Mouse (Mus musculus): ENCODE measurements around the gene Itgad. TPM values are rescaled to one million over a fixed set of nuclear protein-coding genes. Genes with fewer than 3 reads are reported as not detected.

Itgad gene
- total and polyA plus RNA-seq, 3 experiments, result not detected

DNA sequence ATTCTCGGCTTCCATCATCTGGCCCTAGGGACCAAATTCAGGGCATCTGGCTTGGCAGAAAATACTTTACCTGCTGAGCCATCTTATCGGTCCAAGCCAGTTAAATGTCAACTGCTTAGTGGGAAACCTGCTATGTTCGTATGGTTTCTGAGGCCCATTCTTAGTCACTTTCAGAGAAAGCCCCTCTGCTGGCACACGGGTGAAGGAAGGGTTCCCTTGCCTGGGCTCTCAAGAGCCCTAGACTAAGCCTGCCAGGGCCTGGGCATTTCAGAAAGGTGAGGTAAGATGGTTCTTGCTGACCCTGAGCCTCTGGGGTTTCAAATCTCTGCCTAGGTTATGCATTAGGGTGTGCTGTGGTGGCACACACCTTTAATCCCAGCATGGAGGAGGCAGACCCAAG is 91.4 kb downstream of the Itgad start (continued):
- TF ChIP-seq CHD2 (IDR thresholded peaks at IDR 0.05; ENCODE audit: low read length), result no peak

DNA sequence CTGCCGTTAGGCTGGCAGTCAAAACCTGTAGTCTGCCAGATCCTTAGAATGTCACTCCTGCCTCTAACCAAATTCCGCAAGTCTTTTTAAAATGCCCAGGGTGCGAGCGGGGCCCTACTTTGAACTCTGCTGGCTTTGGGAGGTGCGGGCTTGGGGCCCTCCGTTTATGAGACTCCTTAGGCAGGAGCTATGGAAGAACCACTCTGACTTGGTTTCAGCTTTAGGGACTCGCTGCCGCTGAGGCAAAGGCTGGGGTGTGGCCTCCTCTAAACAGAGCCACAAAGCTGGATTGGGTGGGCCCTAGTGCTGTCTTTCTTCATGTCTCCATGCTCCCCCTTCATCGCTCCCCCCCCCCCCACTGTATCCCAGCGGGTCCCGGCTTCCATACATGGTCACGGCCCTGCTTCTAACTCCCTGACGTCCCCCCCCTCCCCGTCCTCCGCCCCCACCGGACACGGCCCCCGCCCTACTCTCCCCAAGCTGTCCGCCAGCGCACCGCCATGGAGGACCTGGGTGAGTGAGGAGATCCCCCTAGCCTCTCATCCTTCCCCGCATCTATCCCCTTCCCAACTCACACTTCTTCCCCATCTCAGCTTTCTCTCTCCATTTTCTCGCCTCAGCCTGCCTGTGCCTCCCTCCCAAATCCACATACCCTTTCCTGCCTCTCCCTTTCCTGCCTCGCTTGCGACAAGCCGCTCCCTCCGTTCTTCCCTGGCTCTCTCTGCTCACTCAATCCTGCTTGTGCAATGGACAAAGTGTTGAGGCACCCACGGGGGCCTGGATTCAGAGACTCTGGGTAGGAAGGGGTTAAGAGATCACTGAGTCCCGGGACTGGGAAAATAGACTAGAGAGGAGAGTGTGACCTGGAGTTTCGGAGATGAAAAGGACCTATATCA is 92.6 kb downstream of the Itgad start, which contains the start of gene Tgfb1i1:
Tgfb1i1 (plus strand) TSS at position 317 of the 896 bp plus-strand sequence.
- H3K27me3 ChIP-seq (ENCODE audit: control insufficient read depth in 1 of 2, insufficient read depth in 2 of 2, low read length in 2 of 2), result no peaks in the 10 kb centered on the region
- no peaks in the 10 kb centered on the region for H3K79me2 ChIP-seq (ENCODE audit: control insufficient read depth, insufficient read depth, low read length, poor library complexity)
- H3K27ac ChIP-seq (ENCODE audit: control insufficient read depth, low read depth, low read length), result no peak within 1 kb of the TSS
- H3K9ac ChIP-seq (ENCODE audit: control insufficient read depth, low read depth, low read length, poor library complexity, severe bottlenecking), result no peak within 1 kb of the TSS
- no peaks in the 10 kb centered on the region for H3K4me1 ChIP-seq (ENCODE audit: control insufficient read depth in 1 of 2, insufficient read depth in 2 of 2, low read length in 2 of 2)
- no peaks in the 10 kb centered on the region for H3K36me3 ChIP-seq (ENCODE audit: control insufficient read depth in 1 of 2, insufficient read depth in 2 of 2, low read length in 2 of 2)
- H3K9me3 ChIP-seq (replicated peaks; ENCODE audit: insufficient read depth, low read length), result no peaks in the 10 kb centered on the region
- DNase-seq (ENCODE audit: low read depth, low spot score), result no peak
- TF ChIP-seq USF2 (IDR thresholded peaks at IDR 0.05; ENCODE audit: borderline replicate concordance in 1 of 2, insufficient read depth in 1 of 2, low read depth in 1 of 2, low read length in 2 of 2), result no peak
- TF ChIP-seq ETS1 (IDR thresholded peaks at IDR 0.05; ENCODE audit: low read depth, low read length), result no peak
- TF ChIP-seq CHD2 (IDR thresholded peaks at IDR 0.05; ENCODE audit: low read length), result no peak
- no peak for TF ChIP-seq GABPA (IDR thresholded peaks at IDR 0.05; ENCODE audit: low read depth, low read length)
- no peak for TF ChIP-seq MAFK (IDR thresholded peaks at IDR 0.05; ENCODE audit: borderline replicate concordance, low read depth, low read length)
- TF ChIP-seq ZNF384 (IDR thresholded peaks at IDR 0.05; ENCODE audit: low read depth, low read length), result no peak
- no peak for TF ChIP-seq UBTF (IDR thresholded peaks at IDR 0.05; ENCODE audit: borderline replicate concordance, insufficient read depth, low read depth, low read length)
- no peak for TF ChIP-seq EP300 (IDR thresholded peaks at IDR 0.05; ENCODE audit: low read depth in 1 of 2, low read length in 2 of 2)
- TF ChIP-seq ELF1 (IDR thresholded peaks at IDR 0.05; ENCODE audit: low read depth, low read length), result no peak
- TF ChIP-seq BHLHE40 (IDR thresholded peaks at IDR 0.05; ENCODE audit: borderline replicate concordance, low read depth, low read length), result no peak
- TF ChIP-seq MAX (IDR thresholded peaks at IDR 0.05; ENCODE audit: low read length), result no peak
- TF ChIP-seq MEF2A (IDR thresholded peaks at IDR 0.05; ENCODE audit: extremely low read depth, insufficient replicate concordance, low read depth, low read length, poor library complexity, severe bottlenecking), result no peak
- no peak for TF ChIP-seq POLR2A (IDR thresholded peaks at IDR 0.05; ENCODE audit: control insufficient read depth in 1 of 2, insufficient read depth in 1 of 2, low read depth in 1 of 2, low read length in 2 of 2, poor library complexity in 1 of 2)
- TF ChIP-seq JUND (IDR thresholded peaks at IDR 0.05; ENCODE audit: low read depth, low read length), result no peak
- no peak for TF ChIP-seq SIN3A (IDR thresholded peaks at IDR 0.05; ENCODE audit: low read length)
- TF ChIP-seq CHD1 (IDR thresholded peaks at IDR 0.05; ENCODE audit: low read depth, low read length), result no peak
- TF ChIP-seq TCF12 (IDR thresholded peaks at IDR 0.05; ENCODE audit: low read depth, low read length), result no peak
- H3K4me3 ChIP-seq (ENCODE audit: control insufficient read depth in 1 of 2, insufficient read depth in 1 of 2, low read depth in 2 of 2, low read length in 2 of 2), result no peak within 1 kb of the TSS

Measured in MEL (cell line).